Mouse (Mus musculus) urinary bladder, adult 18-20 months (tissue): ENCODE measurements around the gene Gpr35.
"Not testable (repeated sequence)": the region's sequence is repeated elsewhere in the genome, so short reads cannot be mapped to it uniquely, and the experiment has no call there.

ENCODE experiments used
- DNase-seq, 2 experiments: peaks; one replicate each; pipeline ENCODE4 v3.0.0; 2022; ENCODE audit warnings: low spot score in 2 of 2, mixed read lengths in 2 of 2

Gene Gpr35

GRCm38 (mm10) chr1:92933611-92934010 is 17.1 kb upstream of the Gpr35 start:
- DNase-seq = no peak

DNA sequence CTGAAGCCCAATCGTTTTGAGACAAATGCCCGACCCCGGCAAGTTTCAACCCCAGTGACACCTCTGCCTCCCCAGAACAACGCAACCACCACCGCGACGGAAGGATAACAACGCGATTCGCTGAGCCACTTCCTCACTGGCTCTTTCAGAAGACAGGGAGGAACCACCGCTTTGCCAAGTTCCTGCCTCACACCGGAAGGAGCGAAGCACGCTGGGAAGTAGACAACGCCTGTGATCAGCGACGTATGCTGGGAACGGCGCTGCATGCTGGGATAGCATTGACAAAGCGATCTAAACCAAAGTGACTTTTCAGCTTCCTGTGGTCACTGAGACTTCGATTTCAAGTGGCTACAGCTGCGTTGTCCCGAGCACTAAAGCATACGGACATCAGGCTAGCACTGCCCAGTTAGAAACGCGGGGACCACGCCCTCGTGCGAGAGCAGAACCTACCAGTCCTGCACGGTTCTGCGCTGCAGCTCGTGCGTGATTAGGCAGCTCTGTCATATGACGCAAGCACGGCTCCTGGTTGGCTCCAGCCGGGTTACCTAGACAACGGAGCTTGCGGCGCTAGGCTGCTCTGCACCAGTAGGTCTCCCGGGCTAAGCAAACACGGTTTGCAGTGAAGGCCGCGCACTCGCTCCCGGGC is 16.4 kb upstream of the Gpr35 start, which contains the start of gene Capn10:
TSS of gene Capn10 (plus strand) at position 195 of the 646 bp plus-strand sequence.
- DNase-seq = peak; percentile 89 to 90

DNA sequence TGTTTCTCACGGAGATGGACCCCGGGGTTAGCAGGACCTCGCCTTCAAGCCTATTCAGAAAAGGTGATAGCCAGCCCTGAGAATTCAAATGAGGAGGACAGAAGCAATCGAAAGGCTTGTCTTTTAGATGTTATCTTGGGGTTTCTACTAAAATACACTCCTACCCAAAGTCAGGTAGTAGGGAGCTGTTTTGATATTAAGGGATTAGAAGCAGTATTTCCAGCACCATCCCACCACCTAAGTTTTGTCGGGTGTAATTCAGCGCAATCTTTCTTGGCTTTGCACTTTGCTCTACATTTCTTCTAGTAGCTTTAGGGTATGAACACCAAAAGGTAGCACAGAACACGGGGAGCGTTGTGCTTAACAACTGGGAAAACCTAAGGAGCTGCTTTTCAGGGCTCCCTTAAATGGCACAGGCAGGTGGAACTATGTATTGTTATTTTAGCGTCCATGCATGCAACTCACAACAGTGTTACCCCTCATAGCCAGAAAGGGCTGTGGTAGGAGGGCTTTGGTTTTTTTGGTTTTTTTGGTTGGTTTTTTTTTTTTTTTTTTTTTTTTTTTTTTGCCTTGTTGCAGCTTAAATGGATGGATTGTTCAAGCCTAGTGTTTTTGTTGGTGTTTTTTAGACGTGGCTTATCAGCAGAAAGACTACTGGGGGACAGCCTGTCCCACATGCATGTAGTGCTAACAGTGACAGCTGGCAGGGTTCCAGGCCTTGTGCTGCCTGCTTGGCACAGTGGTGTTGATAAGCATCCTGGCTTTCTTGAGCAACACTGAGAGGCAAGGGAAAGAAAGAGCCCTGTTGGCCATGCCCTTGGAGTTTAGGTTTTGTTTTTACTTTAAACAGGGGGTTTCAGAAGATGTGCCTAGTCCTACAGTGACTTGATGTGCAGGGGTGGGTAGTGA is 15.4 kb upstream of the Gpr35 start:
- no peak for DNase-seq

GRCm38 (mm10) chr1:92935977-92936376 is 14.7 kb upstream of the Gpr35 start:
- DNase-seq = no peak

- DNase-seq = no peak
Measured at GRCm38 (mm10) chr1:92936467-92936866, 14.2 kb upstream of the Gpr35 start.

GRCm38 (mm10) chr1:92937797-92938196 is 12.9 kb upstream of the Gpr35 start:
- DNase-seq = no peak

- no peak for DNase-seq
Measured at GRCm38 (mm10) chr1:92939746-92940145, 10.9 kb upstream of the Gpr35 start.

DNA sequence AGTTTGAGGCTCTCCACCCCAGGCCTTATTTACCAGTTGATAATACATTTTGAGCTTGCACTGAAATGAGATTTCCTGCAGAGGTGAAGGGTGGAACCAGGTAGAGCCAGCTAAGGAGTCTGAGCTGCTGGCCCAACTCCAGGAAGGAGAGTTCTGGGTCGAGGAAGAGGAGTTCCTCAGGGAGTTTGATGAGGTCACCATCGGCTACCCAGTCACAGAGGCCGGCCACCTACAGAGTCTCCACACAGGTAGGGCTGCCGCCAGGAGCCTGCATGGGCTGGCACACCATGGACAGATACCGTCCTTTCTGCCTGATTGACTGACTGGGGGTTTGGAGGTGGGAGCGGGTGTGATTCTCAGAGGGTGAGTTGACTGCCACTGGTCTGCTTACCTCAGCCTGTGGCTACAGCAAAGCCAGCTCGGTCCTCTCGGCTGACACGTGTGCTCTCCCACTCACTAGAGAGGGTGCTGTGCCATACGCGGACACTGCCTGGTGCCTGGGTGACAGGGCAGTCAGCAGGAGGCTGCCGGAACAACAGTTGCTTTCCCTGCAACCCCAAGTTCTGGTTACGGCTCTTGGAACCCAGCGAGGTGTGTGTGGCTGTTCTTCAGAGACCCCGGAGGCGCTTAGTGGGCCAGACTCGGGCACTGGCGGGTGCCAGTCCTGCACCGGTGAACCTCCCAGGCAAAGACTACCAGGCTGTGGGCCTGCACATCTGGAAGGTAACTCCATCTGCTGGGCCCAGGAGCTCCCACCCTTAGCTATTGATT is 7.3 kb upstream of the Gpr35 start:
- no peak for DNase-seq

DNA sequence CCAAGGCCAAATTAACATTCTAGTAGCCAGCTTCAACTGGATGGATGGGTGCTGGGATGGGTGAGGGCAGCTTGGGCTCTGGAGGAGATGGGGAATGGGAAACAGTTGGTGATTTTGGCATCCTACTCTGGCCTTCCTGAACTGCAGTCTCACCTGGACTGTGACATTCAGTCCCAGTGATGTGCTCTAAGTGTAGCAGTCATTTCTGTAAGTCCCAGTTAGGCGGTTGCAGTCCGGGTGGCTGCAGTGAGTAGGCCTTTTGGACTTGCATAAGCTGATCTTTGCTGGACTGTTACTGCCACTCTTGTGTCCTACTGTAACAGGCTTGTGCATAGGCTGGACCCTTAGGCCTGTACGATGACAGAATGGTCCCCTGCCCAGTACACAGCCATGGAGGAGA is 2.7 kb upstream of the Gpr35 start:
- no peak for DNase-seq

DNA sequence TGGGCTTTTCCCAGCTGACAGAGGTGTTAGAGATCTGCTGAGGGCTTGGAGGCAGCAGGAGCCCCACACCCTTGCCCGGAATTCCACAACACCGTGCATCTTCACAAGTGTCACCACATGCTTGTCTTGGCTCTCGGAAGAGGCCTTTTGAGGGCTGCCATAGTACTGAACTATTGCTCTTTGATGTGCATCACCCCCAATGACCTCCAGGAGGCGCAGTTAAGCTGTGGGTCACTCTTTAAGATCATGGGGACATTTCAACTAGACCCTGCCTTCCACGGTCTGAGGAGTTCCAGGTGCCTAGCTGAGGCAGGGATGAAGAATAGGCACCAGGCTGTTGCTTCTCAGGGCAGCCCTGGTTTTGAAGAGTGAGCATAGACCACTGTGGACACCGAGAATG is 1.2 kb upstream of the Gpr35 start:
- DNase-seq = no peak

GRCm38 (mm10) chr1:92953641-92954040 is 3.0 kb downstream of the Gpr35 start:
- DNase-seq = no peak

DNA sequence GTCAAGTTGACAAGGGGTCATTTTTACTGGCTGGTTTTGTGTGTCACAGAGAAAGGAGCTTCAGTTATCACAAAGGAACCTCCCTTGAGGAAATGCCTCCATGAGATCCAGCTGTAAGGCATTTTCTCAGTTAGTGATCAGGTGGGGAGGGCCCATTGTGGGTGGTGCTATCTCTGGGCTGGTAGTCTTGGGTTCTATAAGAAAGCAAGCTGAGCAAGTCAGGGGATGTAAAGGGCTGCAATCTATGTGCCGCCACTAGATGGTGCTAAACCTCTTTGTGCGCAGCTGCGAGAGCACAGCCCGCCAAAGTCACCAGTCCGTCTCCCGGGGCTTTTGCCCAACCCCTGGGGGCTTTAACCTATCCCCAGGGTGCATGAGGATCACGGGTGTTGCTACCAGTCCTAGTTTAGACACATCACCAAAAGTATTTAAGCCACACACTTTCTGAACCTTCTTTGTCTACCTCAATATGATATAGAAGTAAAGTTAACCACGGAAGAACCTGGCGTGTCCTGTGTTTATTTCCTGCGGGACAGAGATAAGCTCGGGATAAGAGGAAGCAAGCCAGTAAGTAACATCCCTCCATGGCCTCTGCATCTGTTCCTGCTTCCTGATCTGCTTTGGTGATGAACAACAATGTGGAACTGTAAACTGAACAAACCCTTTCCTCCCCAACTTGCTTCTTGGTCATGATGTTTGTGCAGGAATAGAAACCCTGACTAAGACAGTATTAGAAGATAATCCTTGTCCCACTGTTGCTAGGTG is 6.1 kb downstream of the Gpr35 start:
- DNase-seq = peak; percentile 39 to 49

- DNase-seq = no peak
Measured at GRCm38 (mm10) chr1:92958999-92959398, 8.3 kb downstream of the Gpr35 start.

DNA sequence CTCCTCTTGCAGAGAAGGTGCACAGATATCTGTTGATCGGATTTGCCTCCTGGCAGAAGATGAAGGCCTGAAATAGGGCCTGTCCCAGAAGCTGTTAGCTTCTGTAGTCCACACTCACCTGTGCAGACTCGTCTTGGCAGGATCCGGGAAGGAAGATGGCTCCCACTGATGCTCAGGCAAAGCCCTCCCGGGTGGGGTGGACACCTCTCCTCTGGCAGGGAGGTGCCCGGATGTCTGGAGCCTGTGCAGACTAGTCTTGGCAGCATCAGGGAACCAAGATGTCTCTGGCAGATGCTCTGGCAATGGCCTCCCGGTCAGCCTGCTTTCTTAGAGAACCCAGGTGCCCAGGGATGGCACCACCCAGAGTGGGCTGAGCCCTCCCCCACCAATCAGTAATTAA is 20.1 kb downstream of the Gpr35 start:
- DNase-seq = not testable (repeated sequence)

DNA sequence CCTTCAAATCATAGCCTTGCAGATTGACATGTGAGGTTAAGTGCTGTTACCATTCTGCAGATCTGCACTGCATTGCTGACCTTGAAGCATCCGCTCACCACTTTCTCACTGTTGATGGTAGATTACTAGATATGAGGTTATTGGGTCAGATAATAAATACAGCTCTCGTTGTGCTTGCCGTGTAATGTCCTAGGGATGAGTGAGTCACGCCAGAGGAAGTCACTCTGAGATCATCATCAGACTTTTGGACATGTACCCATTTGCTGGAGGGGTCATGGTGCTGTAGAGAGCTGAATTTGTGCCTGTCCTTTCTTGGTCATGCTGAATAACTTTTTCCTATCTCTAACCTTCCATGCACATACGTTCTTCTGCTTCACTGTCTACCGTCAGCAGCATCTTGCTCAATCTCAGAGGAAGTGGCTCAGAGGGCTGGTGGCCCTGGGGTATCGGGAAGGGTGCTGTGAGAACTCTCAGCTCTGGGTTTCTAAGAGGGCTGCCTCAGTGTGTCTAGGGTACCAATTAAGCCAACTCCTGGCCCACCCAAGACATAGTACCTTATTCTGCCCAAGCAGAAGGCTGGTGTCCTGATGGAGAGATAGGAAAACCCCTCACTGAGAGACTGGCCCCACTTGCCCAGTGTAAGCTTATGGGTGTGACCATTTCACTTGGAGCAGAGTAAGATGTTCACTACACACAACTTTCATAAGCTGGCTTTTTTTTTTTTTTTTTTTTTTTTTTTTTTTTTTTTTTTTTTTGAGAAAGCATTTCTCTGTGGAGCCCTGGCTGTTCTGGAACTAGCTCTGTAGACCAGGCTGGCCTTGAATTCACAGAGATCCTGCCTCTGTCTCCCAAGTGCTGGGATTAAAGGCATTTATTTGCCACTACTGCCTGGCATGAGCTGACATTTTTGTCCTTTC is 21.5 kb downstream of the Gpr35 start:
- no peak for DNase-seq

- DNase-seq = no peak
Measured at GRCm38 (mm10) chr1:92972854-92973253, 22.2 kb downstream of the Gpr35 start.

DNA sequence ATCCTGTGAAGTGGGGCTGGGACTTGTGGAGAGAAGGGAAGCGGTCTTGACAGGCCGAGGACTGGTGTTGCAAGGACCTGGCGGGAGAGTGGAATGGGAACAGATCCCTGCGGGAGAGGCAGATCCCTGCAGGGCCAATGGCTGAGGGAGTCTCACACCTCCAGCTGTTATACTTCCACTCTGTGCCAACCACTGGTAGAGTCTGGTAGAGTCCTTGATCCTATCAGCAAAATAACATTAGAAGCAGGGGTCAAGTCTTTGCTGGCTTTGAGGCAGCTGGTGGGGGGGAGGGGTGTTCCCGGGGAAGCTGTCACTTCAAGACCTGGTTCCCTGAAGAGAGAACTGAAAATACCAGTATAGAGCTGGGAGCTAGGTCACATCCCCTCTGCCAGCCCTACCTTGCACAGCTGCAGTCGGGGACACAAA is 25.5 kb downstream of the Gpr35 start:
- DNase-seq = no peak

DNA sequence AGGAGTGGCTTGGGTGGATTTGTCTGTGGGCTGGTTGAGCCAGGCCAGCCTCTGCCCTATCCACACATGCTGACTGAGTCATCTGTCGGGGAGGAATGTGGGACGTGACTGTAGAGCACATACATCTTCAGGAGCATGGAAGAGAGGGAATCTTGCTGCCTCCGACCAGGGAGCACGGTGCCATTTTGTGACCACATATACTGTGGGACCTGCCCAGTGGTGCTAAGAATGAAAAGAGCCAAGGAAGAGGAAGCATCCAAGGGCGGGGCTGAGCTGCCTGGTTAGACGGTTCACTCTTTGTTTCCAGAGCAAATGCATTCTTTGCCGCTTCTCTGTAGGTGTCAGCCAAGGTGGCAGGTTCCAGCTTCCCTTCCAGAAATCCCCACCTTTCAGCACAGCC is 28.0 kb downstream of the Gpr35 start:
- no peak for DNase-seq

GRCm38 (mm10) chr1:92979073-92979602 is 28.5 kb downstream of the Gpr35 start:
- no peak for DNase-seq
